Mouse (Mus musculus) heart, postnatal 0 days (tissue): ENCODE data around the gene Nenf.

Experiments used
- CTCF ChIP-seq: IDR thresholded peaks from 2 replicates; pipeline ENCODE4 v1.5.1; 2016; ENCODE audit warnings: antibody characterized with exemption, control low read depth, low read depth
- EP300 ChIP-seq: IDR thresholded peaks from 2 replicates; pipeline ENCODE4 v1.6.1; 2016; ENCODE audit warnings: antibody characterized with exemption, low read depth

- TF ChIP-seq CTCF (no peak), EP300 (no peak)
Observed at GRCm38 (mm10) chr1:191261861-191262260, 56.1 kb downstream of the Nenf start.
